Mouse (Mus musculus) forebrain, embryonic 16.5 days (tissue): ENCODE measurements around the gene Mapk9. TPM values are rescaled to one million over a fixed set of nuclear protein-coding genes. Genes with fewer than 3 reads are reported as not detected.
A peak's percentile ranks its signal among the peaks of the same experiment; 100 is the strongest.

Source experiments
- ATAC-seq: fragments of 200-750 bp; cut with Nextera tagmentation; 2 replicates; pipeline ENCODE4 v1.8.0; 2017; ENCODE audit warnings: mild to moderate bottlenecking, moderate library complexity
- H3K27ac ChIP-seq: fragments of 300-500 bp; sonication (generic); 2 replicates; pipeline ENCODE4 v1.5.1; 2014; ENCODE audit warnings: low read length, control low read depth
- H3K27me3 ChIP-seq: fragments of 300-500 bp; sonication (generic); replicated peaks from 2 replicates; pipeline ENCODE4 v1.6.1; 2014; ENCODE audit warnings: low read length; ENCODE audit not compliant: control insufficient read depth, insufficient read depth
- H3K36me3 ChIP-seq: fragments of 300-500 bp; sonication (generic); 2 replicates; pipeline ENCODE4 v1.6.1; 2014; ENCODE audit not compliant: control insufficient read depth, insufficient read depth
- H3K4me1 ChIP-seq: fragments of 300-500 bp; sonication (generic); replicated peaks from 2 replicates; pipeline ENCODE4 v1.6.1; 2014; ENCODE audit warnings: low read length; ENCODE audit not compliant: control insufficient read depth, insufficient read depth
- H3K4me2 ChIP-seq: fragments of 300-500 bp; sonication (generic); 2 replicates; pipeline ENCODE4 v1.6.1; 2014; ENCODE audit warnings: mild to moderate bottlenecking, low read length, control low read depth
- H3K4me3 ChIP-seq: fragments of 300-500 bp; sonication (generic); replicated peaks from 2 replicates; pipeline ENCODE4 v1.5.1; 2014; ENCODE audit warnings: mild to moderate bottlenecking, low read length, control low read depth
- H3K9ac ChIP-seq: fragments of 300-500 bp; sonication (generic); replicated peaks from 2 replicates; pipeline ENCODE4 v1.6.1; 2014; ENCODE audit warnings: low read depth, low read length, control low read depth
- H3K9me3 ChIP-seq: fragments of 300-500 bp; sonication (generic); 2 replicates; pipeline ENCODE4 v1.6.1; 2016; ENCODE audit warnings: low read length; ENCODE audit not compliant: control insufficient read depth
- WGBS: fragments of 180-500 bp; shearing (Covaris S2); extraction: QIAGEN DNeasy Blood & Tissue Kit; methylation state at CpG from one replicate; pipeline ENCODE4 v1.1.7; 2014; 5-methylcytosine and 5-hydroxymethylcytosine counted together
- polyA plus RNA-seq: library from polyadenylated mRNA; unstranded; fragments of >200 nt; fragmentation: Nextera tagmentation; extraction: Ambion mirVana; gene quantifications from 2 replicates; pipeline ENCODE4 v1.2.1, GENCODE M21; 2015

Gene Mapk9
- polyA plus RNA-seq, 1 experiment from 2014 or later, result 45.7 TPM

DNA sequence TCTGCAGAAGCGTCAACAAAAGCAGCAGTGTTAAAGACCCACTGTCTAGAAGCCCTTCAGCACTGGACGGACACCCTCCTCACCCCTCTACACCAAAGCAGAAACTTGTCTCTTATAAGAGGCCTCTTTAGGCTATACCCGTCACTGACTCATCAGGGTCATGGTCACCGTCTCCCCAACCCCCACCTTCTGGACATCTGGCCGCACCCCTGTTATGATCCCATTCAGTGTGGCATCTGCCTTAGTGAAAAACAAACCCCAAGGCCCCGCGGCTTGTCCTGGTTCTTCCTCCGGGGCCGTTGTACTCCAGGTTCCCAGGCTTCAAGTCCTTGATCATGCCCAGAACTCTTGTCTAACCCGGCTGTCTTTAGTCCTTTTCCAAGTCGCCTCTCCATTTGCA is 593 bp upstream of the Mapk9 start:
- peak; percentile 1 for ATAC-seq
- whole genome bisulfite sequencing, result 38% methylated on average over 11 of the region's 11 CpGs
- H3K4me3 ChIP-seq, result peak overlapping the region; percentile 61

GRCm38 (mm10) chr11:49847071-49847810 is 690 bp downstream of the Mapk9 start:
- Histone ChIP-seq H3K36me3 (no peaks in the 10 kb centered on the region), H3K27ac (peak overlapping the region; percentile 51), H3K4me1 (peaks cover 26% of the 10 kb centered on the region), H3K9ac (peak overlapping the region; percentile 87), H3K27me3 (no peaks in the 10 kb centered on the region), H3K4me2 (peak overlapping the region; percentile 61), H3K9me3 (no peaks in the 10 kb centered on the region), H3K4me3 (peak overlapping the region; percentile 61)
- no peak for ATAC-seq
- 9% methylated on average over 24 of the region's 29 CpGs for WGBS

More for the DNA sequence above, 593 bp upstream of the Mapk9 start:
- Histone ChIP-seq H3K27ac (peak overlapping the region; percentile 52; the same call in 1 of the 2 replicates), H3K9ac (peak overlapping the region; percentile 87), H3K4me1 (peaks cover 26% of the 10 kb centered on the region), H3K27me3 (no peaks in the 10 kb centered on the region), H3K4me2 (peak overlapping the region; percentile 65), H3K9me3 (no peaks in the 10 kb centered on the region), H3K36me3 (no peaks in the 10 kb centered on the region)

DNA sequence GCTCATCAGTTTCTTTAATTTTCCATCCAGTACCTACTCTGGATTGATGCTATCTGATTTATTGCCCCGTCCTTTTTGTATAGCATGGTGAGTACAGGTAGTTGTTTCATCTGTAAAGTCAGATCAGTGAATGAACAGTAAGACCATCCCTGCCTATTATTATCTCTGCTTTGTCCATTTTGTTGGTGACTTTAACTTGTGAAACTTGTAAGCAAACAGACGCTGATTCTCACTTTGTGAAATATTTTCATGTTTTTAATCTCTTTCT is 1.2 kb downstream of the Mapk9 start:
- Histone ChIP-seq H3K4me2 (peak overlapping the region; percentile 61), H3K36me3 (no peaks in the 10 kb centered on the region), H3K27ac (no peak overlapping the region), H3K9me3 (no peaks in the 10 kb centered on the region), H3K27me3 (no peaks in the 10 kb centered on the region), H3K4me1 (peaks cover 26% of the 10 kb centered on the region), H3K4me3 (peak overlapping the region; percentile 61), H3K9ac (peak overlapping the region; percentile 87; the same call in 1 of the 2 replicates)
- no peak for ATAC-seq
- WGBS, result 73% methylated on average over 2 of the region's 2 CpGs

DNA sequence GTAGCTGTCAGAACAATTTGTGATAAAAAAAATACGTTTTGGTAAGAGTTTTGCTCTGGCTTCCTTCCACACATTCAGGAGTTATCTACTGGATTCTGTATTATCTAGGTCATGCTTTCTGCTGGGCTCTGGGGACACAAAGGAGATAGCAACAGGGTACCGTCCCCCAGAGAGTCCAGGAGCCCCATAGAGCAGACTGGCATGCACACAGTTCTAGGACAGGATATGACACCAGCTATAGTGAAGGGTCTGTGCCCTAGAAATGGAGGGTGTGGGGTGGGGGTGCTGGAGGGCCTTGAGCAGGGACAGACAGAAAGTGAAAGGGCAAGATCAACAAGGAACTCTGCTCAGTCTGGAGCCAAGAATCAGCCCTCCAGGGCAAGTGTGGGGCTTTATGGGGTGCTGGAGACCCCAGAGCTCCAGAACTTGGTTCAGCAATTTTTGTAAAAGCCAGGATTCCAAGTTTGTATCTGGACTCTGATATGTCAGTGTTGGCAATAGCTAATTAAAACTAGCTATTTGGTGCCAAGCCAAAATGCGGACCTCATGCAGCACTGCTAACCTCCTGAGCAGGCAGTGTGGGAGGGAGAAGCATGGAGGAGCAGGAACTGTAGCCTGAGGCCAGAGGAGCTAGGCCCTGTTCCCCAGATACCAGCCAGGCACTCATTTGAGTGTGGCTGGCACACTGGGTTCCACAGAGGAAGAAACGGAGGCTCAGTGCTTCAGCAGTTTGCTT is 1.7 kb downstream of the Mapk9 start:
- WGBS, result 56% methylated on average over 4 of the region's 4 CpGs
- no peaks in the 10 kb centered on the region for H3K9me3 ChIP-seq
- peak overlapping the region; percentile 61 for H3K4me2 ChIP-seq
- no peak overlapping the region for H3K27ac ChIP-seq
- no peaks in the 10 kb centered on the region for H3K36me3 ChIP-seq
- H3K27me3 ChIP-seq, result no peaks in the 10 kb centered on the region
- peaks cover 26% of the 10 kb centered on the region for H3K4me1 ChIP-seq
- H3K9ac ChIP-seq, result peak overlapping the region; percentile 32; the same call in 1 of the 2 replicates
- no peak for ATAC-seq
- no peak overlapping the region for H3K4me3 ChIP-seq

GRCm38 (mm10) chr11:49850331-49850730 is 3.8 kb downstream of the Mapk9 start:
- H3K9ac ChIP-seq, result no peak overlapping the region
- H3K4me3 ChIP-seq, result no peak overlapping the region
- H3K27me3 ChIP-seq, result no peaks in the 10 kb centered on the region
- H3K4me2 ChIP-seq, result no peak overlapping the region
- 91% methylated on average over 7 of the region's 7 CpGs for WGBS
- H3K4me1 ChIP-seq, result peaks cover 26% of the 10 kb centered on the region
- H3K9me3 ChIP-seq, result no peaks in the 10 kb centered on the region
- ATAC-seq, result no peak
- H3K36me3 ChIP-seq, result 0 out of 2 replicates have a peak, but pooled peaks cover 1% of the 10 kb centered on the region
- no peak overlapping the region for H3K27ac ChIP-seq

- H3K4me1 ChIP-seq, result no peaks in the 10 kb centered on the region
- 88% methylated on average over 5 of the region's 5 CpGs for WGBS
- no peak overlapping the region for H3K9ac ChIP-seq
- no peak overlapping the region for H3K4me2 ChIP-seq
- H3K9me3 ChIP-seq, result no peaks in the 10 kb centered on the region
- no peaks in the 10 kb centered on the region for H3K27me3 ChIP-seq
- H3K36me3 ChIP-seq, result peaks cover 6% of the 10 kb centered on the region
- no peak overlapping the region for H3K27ac ChIP-seq
- ATAC-seq, result no peak
- no peak overlapping the region for H3K4me3 ChIP-seq
Observed at GRCm38 (mm10) chr11:49855144-49855543, 8.6 kb downstream of the Mapk9 start.

- no peak overlapping the region for H3K4me3 ChIP-seq
- no peaks in the 10 kb centered on the region for H3K9me3 ChIP-seq
- no peak for ATAC-seq
- no peak overlapping the region for H3K9ac ChIP-seq
- no peak overlapping the region for H3K27ac ChIP-seq
- peaks cover 9% of the 10 kb centered on the region for H3K36me3 ChIP-seq
- H3K4me1 ChIP-seq, result no peaks in the 10 kb centered on the region
- 96% methylated on average over 4 of the region's 4 CpGs for WGBS
- no peaks in the 10 kb centered on the region for H3K27me3 ChIP-seq
- H3K4me2 ChIP-seq, result no peak overlapping the region
Observed at GRCm38 (mm10) chr11:49861139-49861538, 14.6 kb downstream of the Mapk9 start.

DNA sequence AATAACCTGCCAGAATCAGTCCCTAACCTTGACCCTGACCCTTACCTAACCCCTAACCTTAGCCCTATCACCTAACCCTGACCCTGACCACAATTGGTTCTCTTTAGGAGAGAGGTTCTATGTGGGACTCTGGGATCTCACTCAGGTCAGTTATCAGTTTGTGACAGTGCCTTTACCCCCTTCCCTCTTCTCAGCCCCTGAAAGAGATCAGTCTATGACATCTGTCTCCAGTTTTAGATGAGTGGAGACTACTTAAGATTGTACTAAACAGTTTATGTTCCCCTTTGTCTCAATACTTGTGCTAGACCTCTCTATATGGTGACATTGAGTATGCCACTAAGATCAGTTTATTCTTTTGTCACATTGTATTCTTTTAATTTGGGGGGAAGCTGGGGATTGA is 17.4 kb downstream of the Mapk9 start:
- no peak for ATAC-seq
- H3K27ac ChIP-seq, result no peak overlapping the region
- no peaks in the 10 kb centered on the region for H3K27me3 ChIP-seq
- H3K9ac ChIP-seq, result no peak overlapping the region
- H3K36me3 ChIP-seq, result peaks cover 8% of the 10 kb centered on the region; the same call in 1 of the 2 replicates
- no peaks in the 10 kb centered on the region for H3K4me1 ChIP-seq
- no peak overlapping the region for H3K4me2 ChIP-seq
- no peaks in the 10 kb centered on the region for H3K9me3 ChIP-seq
- H3K4me3 ChIP-seq, result no peak overlapping the region

GRCm38 (mm10) chr11:49867320-49867719 is 20.8 kb downstream of the Mapk9 start:
- ATAC-seq, result no peak
- Histone ChIP-seq H3K27ac (no peak overlapping the region), H3K9ac (no peak overlapping the region), H3K4me2 (no peak overlapping the region), H3K4me1 (no peaks in the 10 kb centered on the region), H3K27me3 (no peaks in the 10 kb centered on the region), H3K4me3 (no peak overlapping the region), H3K9me3 (no peaks in the 10 kb centered on the region), H3K36me3 (peaks cover 16% of the 10 kb centered on the region)
- WGBS, result 78% methylated on average over 5 of the region's 5 CpGs
